Mouse (Mus musculus): ENCODE results near the gene Olfr811. TPM values are rescaled to one million over a fixed set of nuclear protein-coding genes. Genes with fewer than 3 reads are reported as not detected.

The Olfr811 gene
- polyA plus RNA-seq, 1 experiment from 2014 or later, result not detected

DNA sequence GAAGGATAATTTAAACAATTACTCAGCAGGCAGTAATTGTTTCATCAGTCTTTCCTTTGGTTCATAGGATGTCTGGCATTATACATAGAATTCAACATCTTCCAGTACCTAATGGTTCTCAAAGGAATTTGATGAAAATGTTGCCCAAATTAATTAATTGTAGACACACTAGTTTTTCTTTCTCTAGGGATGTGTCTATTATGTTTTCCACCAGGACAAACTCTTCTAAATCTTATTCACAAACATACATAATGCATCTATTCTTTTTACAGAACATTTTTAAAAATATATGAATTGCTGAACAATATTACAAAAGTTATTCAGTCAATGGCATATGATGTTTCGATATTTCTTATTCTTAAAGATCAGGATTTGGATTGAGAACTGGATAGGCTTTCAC, 39.0 kb downstream of the Olfr811 start, which contains the start of gene Olfr808:
Gene Olfr808, plus strand, starts transcription at position 301 of the 400 bp plus-strand sequence.
- WGBS, result 93% methylated on average over 1 of the region's 1 CpGs
- no peak within 1 kb of the TSS for H3K27ac ChIP-seq (replicated peaks)
- H3K9me3 ChIP-seq (ENCODE audit: control insufficient read depth, low read length), result no peaks in the 10 kb centered on the region
- no peaks in the 10 kb centered on the region for H3K36me3 ChIP-seq (ENCODE audit: control insufficient read depth, insufficient read depth, low read length)
- H3K9ac ChIP-seq (ENCODE audit: low read length), result no peak within 1 kb of the TSS
- TF ChIP-seq CTCF (IDR thresholded peaks at IDR 0.05; ENCODE audit: low read depth), result no peak
- no peak for TF ChIP-seq EP300 (optimal IDR thresholded peaks at IDR 0.05)
- ATAC-seq (ENCODE audit: low FRiP score, low TSS enrichment), result no peak
- no peak within 1 kb of the TSS for H3K4me3 ChIP-seq (ENCODE audit: low read depth, low read length)
- no peak for DNase-seq (ENCODE audit: low spot score)
- no peaks in the 10 kb centered on the region for H3K27me3 ChIP-seq (ENCODE audit: control insufficient read depth, insufficient read depth, low read length)
- H3K4me1 ChIP-seq (replicated peaks; ENCODE audit: control insufficient read depth, insufficient read depth), result no peaks in the 10 kb centered on the region
- no peak within 1 kb of the TSS for H3K4me2 ChIP-seq (replicated peaks; ENCODE audit: low read depth)

DNA sequence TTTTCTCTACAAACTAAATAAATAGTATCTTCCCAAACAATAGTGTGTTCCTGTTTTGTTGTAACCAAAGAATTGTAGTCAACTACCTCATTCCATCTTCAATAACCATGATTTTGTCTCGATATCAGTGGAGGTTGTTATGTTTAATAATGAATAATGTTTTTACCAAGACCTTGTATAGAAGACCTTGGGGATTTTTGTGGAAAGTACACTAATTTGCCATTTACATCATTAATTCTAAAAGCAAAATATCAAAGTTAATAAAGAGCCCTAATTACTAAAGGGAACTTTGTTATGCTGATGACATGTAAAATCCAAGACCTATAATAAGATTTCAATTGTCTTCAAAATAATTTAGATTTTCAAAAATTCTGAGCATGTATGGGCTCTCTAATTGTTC, 46.5 kb downstream of the Olfr811 start, which contains the start of gene Olfr807:
Gene Olfr807, minus strand, starts transcription at position 101 of the 400 bp plus-strand sequence.
- H3K27me3 ChIP-seq (ENCODE audit: control insufficient read depth, insufficient read depth, low read length), result no peaks in the 10 kb centered on the region
- H3K4me3 ChIP-seq (ENCODE audit: low read depth, low read length), result no peak within 1 kb of the TSS
- H3K9ac ChIP-seq (ENCODE audit: low read length), result no peak within 1 kb of the TSS
- ATAC-seq (ENCODE audit: low FRiP score, low TSS enrichment) (no peak), DNase-seq (ENCODE audit: low spot score) (no peak)
- WGBS, result 87% methylated on average over 1 of the region's 1 CpGs
- no peaks in the 10 kb centered on the region for H3K9me3 ChIP-seq (ENCODE audit: control insufficient read depth, low read length)
- no peak within 1 kb of the TSS for H3K4me2 ChIP-seq (replicated peaks; ENCODE audit: low read depth)
- no peaks in the 10 kb centered on the region for H3K4me1 ChIP-seq (replicated peaks; ENCODE audit: control insufficient read depth, insufficient read depth)
- H3K36me3 ChIP-seq (ENCODE audit: control insufficient read depth, insufficient read depth, low read length), result no peaks in the 10 kb centered on the region
- TF ChIP-seq EP300 (optimal IDR thresholded peaks at IDR 0.05) (no peak), CTCF (IDR thresholded peaks at IDR 0.05; ENCODE audit: low read depth) (no peak)
- H3K27ac ChIP-seq (replicated peaks), result no peak within 1 kb of the TSS

Other genes with a start within 250 kb of the Olfr811 start
- not detected in 2 replicates for gene Olfr794, start 236.7 kb downstream of the Olfr811 start, polyA plus RNA-seq (2015; fragmentation: Nextera tagmentation; extraction: Ambion mirVana)
- not detected in 2 replicates for gene Olfr796, start 191.8 kb downstream of the Olfr811 start, polyA plus RNA-seq (2015; fragmentation: Nextera tagmentation; extraction: Ambion mirVana)
- gene Olfr798, start 176.5 kb downstream of the Olfr811 start, polyA plus RNA-seq (2015; fragmentation: Nextera tagmentation; extraction: Ambion mirVana), result not detected in 2 replicates
- gene Olfr799, start 166.9 kb downstream of the Olfr811 start, polyA plus RNA-seq (2015; fragmentation: Nextera tagmentation; extraction: Ambion mirVana), result not detected in 2 replicates
- not detected in 2 replicates for gene Olfr800, start 146.7 kb downstream of the Olfr811 start, polyA plus RNA-seq (2015; fragmentation: Nextera tagmentation; extraction: Ambion mirVana)
- gene Olfr801, start 130.5 kb downstream of the Olfr811 start, polyA plus RNA-seq (2015; fragmentation: Nextera tagmentation; extraction: Ambion mirVana), result 0.02 TPM in 1 of 2 replicates, not detected in the other
- gene Olfr802, start 116.2 kb downstream of the Olfr811 start, polyA plus RNA-seq (2015; fragmentation: Nextera tagmentation; extraction: Ambion mirVana), result 0.06 TPM in 1 of 2 replicates, not detected in the other
- not detected in 2 replicates for gene Olfr803, start 110.1 kb downstream of the Olfr811 start, polyA plus RNA-seq (2015; fragmentation: Nextera tagmentation; extraction: Ambion mirVana)
- not detected in 2 replicates for gene Olfr804, start 101.2 kb downstream of the Olfr811 start, polyA plus RNA-seq (2015; fragmentation: Nextera tagmentation; extraction: Ambion mirVana)
- not detected in 2 replicates for gene Olfr805, start 75.0 kb downstream of the Olfr811 start, polyA plus RNA-seq (2015; fragmentation: Nextera tagmentation; extraction: Ambion mirVana)
- gene Olfr806, start 62.5 kb downstream of the Olfr811 start, polyA plus RNA-seq (2015; fragmentation: Nextera tagmentation; extraction: Ambion mirVana), result not detected in 2 replicates
- gene Olfr807, start 46.6 kb downstream of the Olfr811 start, polyA plus RNA-seq (2015; fragmentation: Nextera tagmentation; extraction: Ambion mirVana), result not detected in 2 replicates
- 0.07 TPM in 1 of 2 replicates, not detected in the other for gene Olfr808, start 38.9 kb downstream of the Olfr811 start, polyA plus RNA-seq (2015; fragmentation: Nextera tagmentation; extraction: Ambion mirVana)
- gene Olfr809, start 29.8 kb downstream of the Olfr811 start, polyA plus RNA-seq (2015; fragmentation: Nextera tagmentation; extraction: Ambion mirVana), result not detected in 2 replicates
- not detected in 2 replicates for gene Olfr810, start 9.5 kb downstream of the Olfr811 start, polyA plus RNA-seq (2015; fragmentation: Nextera tagmentation; extraction: Ambion mirVana)
- not detected in 2 replicates for gene Olfr812, start 41.7 kb upstream of the Olfr811 start, polyA plus RNA-seq (2015; fragmentation: Nextera tagmentation; extraction: Ambion mirVana)
- gene Olfr813, start 51.0 kb upstream of the Olfr811 start, polyA plus RNA-seq (2015; fragmentation: Nextera tagmentation; extraction: Ambion mirVana), result not detected in 2 replicates
- gene Olfr814, start 75.5 kb upstream of the Olfr811 start, polyA plus RNA-seq (2015; fragmentation: Nextera tagmentation; extraction: Ambion mirVana), result not detected in 2 replicates
- 0.11 TPM in 1 of 2 replicates, not detected in the other for gene Olfr815, start 101.5 kb upstream of the Olfr811 start, polyA plus RNA-seq (2015; fragmentation: Nextera tagmentation; extraction: Ambion mirVana)
- not detected in 2 replicates for gene Olfr816, start 111.2 kb upstream of the Olfr811 start, polyA plus RNA-seq (2015; fragmentation: Nextera tagmentation; extraction: Ambion mirVana)
- gene Olfr818, start 144.7 kb upstream of the Olfr811 start, polyA plus RNA-seq (2015; fragmentation: Nextera tagmentation; extraction: Ambion mirVana), result not detected in 2 replicates
- gene Olfr819, start 162.9 kb upstream of the Olfr811 start, polyA plus RNA-seq (2015; fragmentation: Nextera tagmentation; extraction: Ambion mirVana), result not detected in 2 replicates
- gene Olfr247, start 171.7 kb upstream of the Olfr811 start, polyA plus RNA-seq (2015; fragmentation: Nextera tagmentation; extraction: Ambion mirVana), result not detected in 2 replicates
- 0.02 TPM in 1 of 2 replicates, not detected in the other for gene Gm10310, start 180.7 kb upstream of the Olfr811 start, polyA plus RNA-seq (2015; fragmentation: Nextera tagmentation; extraction: Ambion mirVana)
- not detected in 2 replicates for gene Olfr820, start 208.2 kb upstream of the Olfr811 start, polyA plus RNA-seq (2015; fragmentation: Nextera tagmentation; extraction: Ambion mirVana)
- not detected in 2 replicates for gene Olfr821, start 226.0 kb upstream of the Olfr811 start, polyA plus RNA-seq (2015; fragmentation: Nextera tagmentation; extraction: Ambion mirVana)

Measured in stomach, postnatal 0 days (tissue).